Mouse (Mus musculus): ENCODE measurements around the gene Sik3. TPM values are rescaled to one million over a fixed set of nuclear protein-coding genes. Genes with fewer than 3 reads are reported as not detected.

Sik3 gene
- polyA plus RNA-seq, 1 experiment, result 10.9 TPM

GRCm38 (mm10) chr9:46014251-46014681 lies 1.6 kb downstream of the Sik3 start:
- WGBS, result 1% methylated on average over 10 of the region's 10 CpGs
- no peak for DNase-seq (ENCODE audit: low read depth, low spot score)

GRCm38 (mm10) chr9:46015081-46015551 lies 2.5 kb downstream of the Sik3 start:
- 10% methylated on average over 8 of the region's 8 CpGs for WGBS
- DNase-seq (ENCODE audit: low read depth, low spot score), result no peak

GRCm38 (mm10) chr9:46015831-46016230 lies 3.2 kb downstream of the Sik3 start:
- DNase-seq (ENCODE audit: low read depth, low spot score), result no peak
- WGBS, result 14% methylated on average over 9 of the region's 9 CpGs

- WGBS, result 74% methylated on average over 4 of the region's 4 CpGs
- no peak for DNase-seq (ENCODE audit: low read depth, low spot score)
Observed at GRCm38 (mm10) chr9:46016417-46016816, 3.8 kb downstream of the Sik3 start.

GRCm38 (mm10) chr9:46018316-46018715 lies 5.7 kb downstream of the Sik3 start:
- WGBS, result 37% methylated on average over 6 of the region's 6 CpGs
- no peak for DNase-seq (ENCODE audit: low read depth, low spot score)

GRCm38 (mm10) chr9:46019975-46020374 lies 7.4 kb downstream of the Sik3 start:
- no peak for DNase-seq (ENCODE audit: low read depth, low spot score)
- 31% methylated on average over 6 of the region's 6 CpGs for WGBS

GRCm38 (mm10) chr9:46023591-46023990 lies 11.0 kb downstream of the Sik3 start:
- WGBS, result 92% methylated on average over 11 of the region's 11 CpGs

GRCm38 (mm10) chr9:46026058-46026849 lies 13.6 kb downstream of the Sik3 start:
- WGBS, result 81% methylated on average over 9 of the region's 9 CpGs
- DNase-seq (ENCODE audit: low read depth, low spot score), result no peak

More at GRCm38 (mm10) chr9:46023591-46023990, 11.0 kb downstream of the Sik3 start:
- no peak for DNase-seq (ENCODE audit: low read depth, low spot score)

- 40% methylated on average over 8 of the region's 8 CpGs for WGBS
- no peak for DNase-seq (ENCODE audit: low read depth, low spot score)
Observed at GRCm38 (mm10) chr9:46027994-46028393, 15.4 kb downstream of the Sik3 start.

- 60% methylated on average over 6 of the region's 6 CpGs for WGBS
- DNase-seq (ENCODE audit: low read depth, low spot score), result no peak
Observed at GRCm38 (mm10) chr9:46029534-46029933, 16.9 kb downstream of the Sik3 start.

GRCm38 (mm10) chr9:46030184-46030583 lies 17.6 kb downstream of the Sik3 start:
- 58% methylated on average over 5 of the region's 5 CpGs for WGBS
- no peak for DNase-seq (ENCODE audit: low read depth, low spot score)

- WGBS, result 82% methylated on average over 6 of the region's 6 CpGs
- no peak for DNase-seq (ENCODE audit: low read depth, low spot score)
Observed at GRCm38 (mm10) chr9:46030968-46031367, 18.3 kb downstream of the Sik3 start.

- 62% methylated on average over 6 of the region's 6 CpGs for WGBS
- DNase-seq (ENCODE audit: low read depth, low spot score), result no peak
Observed at GRCm38 (mm10) chr9:46032190-46032589, 19.6 kb downstream of the Sik3 start.

GRCm38 (mm10) chr9:46033058-46033457 lies 20.4 kb downstream of the Sik3 start:
- DNase-seq (ENCODE audit: low read depth, low spot score), result no peak
- 84% methylated on average over 1 of the region's 1 CpGs for WGBS

- no peak for DNase-seq (ENCODE audit: low read depth, low spot score)
- WGBS, result 82% methylated on average over 3 of the region's 3 CpGs
Observed at GRCm38 (mm10) chr9:46033862-46034261, 21.2 kb downstream of the Sik3 start.

- WGBS, result 54% methylated on average over 9 of the region's 9 CpGs
- no peak for DNase-seq (ENCODE audit: low read depth, low spot score)
Observed at GRCm38 (mm10) chr9:46035290-46035871, 22.8 kb downstream of the Sik3 start.

GRCm38 (mm10) chr9:46036881-46037280 lies 24.3 kb downstream of the Sik3 start:
- no peak for DNase-seq (ENCODE audit: low read depth, low spot score)

GRCm38 (mm10) chr9:46038786-46039185 lies 26.2 kb downstream of the Sik3 start:
- no peak for DNase-seq (ENCODE audit: low read depth, low spot score)
- WGBS, result 95% methylated on average over 13 of the region's 13 CpGs

More at GRCm38 (mm10) chr9:46036881-46037280, 24.3 kb downstream of the Sik3 start:
- 94% methylated on average over 8 of the region's 8 CpGs for WGBS

GRCm38 (mm10) chr9:46041186-46041585 lies 28.6 kb downstream of the Sik3 start:
- DNase-seq (ENCODE audit: low read depth, low spot score), result no peak
- WGBS, result 73% methylated on average over 2 of the region's 2 CpGs

GRCm38 (mm10) chr9:46042387-46042786 lies 29.8 kb downstream of the Sik3 start:
- DNase-seq (ENCODE audit: low read depth, low spot score), result no peak
- 15% methylated on average over 3 of the region's 3 CpGs for WGBS

- WGBS, result 96% methylated on average over 8 of the region's 8 CpGs
- no peak for DNase-seq (ENCODE audit: low read depth, low spot score)
Observed at GRCm38 (mm10) chr9:46043626-46044025, 31.0 kb downstream of the Sik3 start.
